In genomic region chr12:100770765-100771164, GRCm38 (mm10) we compare ENCODE assay signal across 20 mouse cellular contexts. TPM values are rescaled to one million over a fixed set of nuclear protein-coding genes. Genes with fewer than 3 reads are reported as not detected.
DNase-seq lines count a peak whose midpoint lies in the region; ATAC-seq and TF ChIP-seq lines count a peak whose summit lies in the region.
"Had no signal": no experiment of that assay in that cellular context is flagged by ENCODE, and none has a peak within 500 bp of the region (broad histone marks: within the 10 kb centered on the region; RNA-seq: fewer than 3 reads in every experiment).

No protein-coding gene starts in this region.

- no peaks in the 10 kb centered on the region for H3K27me3 ChIP-seq in forebrain, postnatal 0 days (ENCODE audit: insufficient read depth, low read length)
- no peaks in the 10 kb centered on the region for H3K27me3 ChIP-seq in forebrain, embryonic 16.5 days (replicated peaks; ENCODE audit: control insufficient read depth, insufficient read depth, low read length)
- no peaks in the 10 kb centered on the region for H3K27me3 ChIP-seq in lung, embryonic 14.5 days (ENCODE audit: insufficient read depth, low read length)
- H3K27me3 ChIP-seq: embryonic facial prominence, embryonic 12.5 days; embryonic facial prominence, embryonic 15.5 days; hindbrain, embryonic 12.5 days; hindbrain, embryonic 15.5 days had no signal

- no peak overlapping the region for H3K4me2 ChIP-seq in forebrain, postnatal 0 days (ENCODE audit: low read depth)
- no peak overlapping the region for H3K4me2 ChIP-seq in forebrain, embryonic 16.5 days (ENCODE audit: low read length)
- no peak overlapping the region for H3K4me2 ChIP-seq in lung, embryonic 14.5 days
- H3K4me2 ChIP-seq: embryonic facial prominence, embryonic 12.5 days; embryonic facial prominence, embryonic 15.5 days; heart, embryonic 11.5 days; hindbrain, embryonic 12.5 days; hindbrain, embryonic 15.5 days had no signal

- 63% methylated on average over 3 of the region's 3 CpGs for WGBS in forebrain, postnatal 0 days
- WGBS in forebrain, embryonic 16.5 days, result 71% methylated on average over 3 of the region's 3 CpGs
- WGBS in lung, embryonic 14.5 days, result 57% methylated on average over 3 of the region's 3 CpGs

- no peak overlapping the region for H3K27ac ChIP-seq in forebrain, postnatal 0 days (ENCODE audit: low read depth, low read length)
- H3K27ac ChIP-seq in forebrain, embryonic 16.5 days (ENCODE audit: low read length), result no peak overlapping the region
- H3K27ac ChIP-seq in lung, embryonic 14.5 days (ENCODE audit: low read depth), result no peak overlapping the region
- H3K27ac ChIP-seq: embryonic facial prominence, embryonic 12.5 days; embryonic facial prominence, embryonic 15.5 days; heart, adult 2 months; hindbrain, embryonic 12.5 days; hindbrain, embryonic 15.5 days had no signal

- no peak overlapping the region for H3K9ac ChIP-seq in forebrain, postnatal 0 days
- no peak overlapping the region for H3K9ac ChIP-seq in forebrain, embryonic 16.5 days (replicated peaks; ENCODE audit: low read depth, low read length)
- H3K9ac ChIP-seq in lung, embryonic 14.5 days, result no peak overlapping the region
- H3K9ac ChIP-seq: embryonic facial prominence, embryonic 12.5 days; embryonic facial prominence, embryonic 15.5 days; hindbrain, embryonic 12.5 days; hindbrain, embryonic 15.5 days had no signal

- ATAC-seq in forebrain, postnatal 0 days, result peak; percentile 74
- ATAC-seq in forebrain, embryonic 16.5 days, result no peak
- peak; percentile 49; the same call in 1 of the 2 replicates for ATAC-seq in lung, embryonic 14.5 days (ENCODE audit: insufficient read depth)
- ATAC-seq: forebrain, embryonic 14.5 days had no signal

- peaks cover 10% of the 10 kb centered on the region for H3K4me1 ChIP-seq in forebrain, postnatal 0 days (ENCODE audit: insufficient read depth)
- peaks cover 10% of the 10 kb centered on the region for H3K4me1 ChIP-seq in forebrain, embryonic 16.5 days (replicated peaks; ENCODE audit: control insufficient read depth, insufficient read depth, low read length)
- H3K4me1 ChIP-seq in lung, embryonic 14.5 days (ENCODE audit: insufficient read depth), result no peaks in the 10 kb centered on the region
- H3K4me1 ChIP-seq: embryonic facial prominence, embryonic 12.5 days had no signal

- H3K9me3 ChIP-seq in forebrain, postnatal 0 days (ENCODE audit: low read length), result no peaks in the 10 kb centered on the region
- no peaks in the 10 kb centered on the region for H3K9me3 ChIP-seq in forebrain, embryonic 16.5 days (ENCODE audit: control insufficient read depth, low read length)
- no peaks in the 10 kb centered on the region for H3K9me3 ChIP-seq in lung, embryonic 14.5 days (ENCODE audit: low read depth, low read length)
- H3K9me3 ChIP-seq: embryonic facial prominence, embryonic 12.5 days; embryonic facial prominence, embryonic 15.5 days; hindbrain, embryonic 12.5 days; hindbrain, embryonic 15.5 days had no signal

- TF ChIP-seq CTCF in forebrain, postnatal 0 days (IDR thresholded peaks at IDR 0.05; ENCODE audit: low read depth), result no peak
- TF ChIP-seq CTCF in lung, embryonic 14.5 days (IDR thresholded peaks at IDR 0.05; ENCODE audit: low read depth), result no peak

- H3K36me3 ChIP-seq in forebrain, postnatal 0 days (ENCODE audit: insufficient read depth), result no peaks in the 10 kb centered on the region
- no peaks in the 10 kb centered on the region for H3K36me3 ChIP-seq in forebrain, embryonic 16.5 days (ENCODE audit: control insufficient read depth, insufficient read depth)
- no peaks in the 10 kb centered on the region for H3K36me3 ChIP-seq in lung, embryonic 14.5 days (ENCODE audit: insufficient read depth)
- H3K36me3 ChIP-seq: embryonic facial prominence, embryonic 12.5 days; embryonic facial prominence, embryonic 15.5 days; hindbrain, embryonic 12.5 days; hindbrain, embryonic 15.5 days had no signal

- peak; percentile 40 for DNase-seq in forebrain, postnatal 0 days
- DNase-seq in lung, embryonic 14.5 days, result peak; percentile 19
- DNase-seq in lung, adult 18-20 months, result no peak
- peak; percentile 6 for DNase-seq in NIH3T3 (ENCODE audit: low read depth)
- DNase-seq in telencephalon, adult 2 months (ENCODE audit: low read depth, low spot score), result peak; percentile 68
- no peak for DNase-seq in Muller cell, postnatal 12 days (ENCODE audit: inconsistent ontology term)
- DNase-seq: adrenal gland, adult 2 months; adrenal gland, postnatal 14 days; cerebellum, adult 18-20 months; cerebellum, adult 9-10 months; cerebellum, postnatal 14 days; gastrocnemius, postnatal 25 days; heart, adult 2 months had no signal

- H3K4me3 ChIP-seq in forebrain, postnatal 0 days (ENCODE audit: low read depth, low read length), result no peak overlapping the region
- no peak overlapping the region for H3K4me3 ChIP-seq in forebrain, embryonic 16.5 days (replicated peaks; ENCODE audit: low read length)
- no peak overlapping the region for H3K4me3 ChIP-seq in lung, embryonic 14.5 days (ENCODE audit: low read depth, low read length)
- H3K4me3 ChIP-seq: embryonic facial prominence, embryonic 12.5 days; embryonic facial prominence, embryonic 15.5 days; heart, adult 2 months; hindbrain, embryonic 12.5 days; hindbrain, embryonic 15.5 days had no signal

RNA-seq across cellular contexts. Expression of gene Dglucy, which starts 8.1 kb away (rescaled TPM):
- 3.9 and 4.5 TPM in 2 replicates for total RNA-seq in forebrain, postnatal 0 days (2014; rRNA removed)
- polyA plus RNA-seq in forebrain, postnatal 0 days (2015; fragmentation: Nextera tagmentation; extraction: Ambion mirVana), result 2.6 and 3.0 TPM in 2 replicates
- polyA plus RNA-seq in forebrain, embryonic 16.5 days (2015; fragmentation: Nextera tagmentation; extraction: Ambion mirVana), result 3.0 and 3.3 TPM in 2 replicates
- 3.8 and 4.4 TPM in 2 replicates for polyA plus RNA-seq in lung, embryonic 14.5 days (2014; fragmentation: Nextera tagmentation; extraction: Ambion mirVana)

RNA-seq across cellular contexts. Expression of gene Rps6ka5, which starts 44.0 kb away (rescaled TPM):
- 28.8 and 29.5 TPM in 2 replicates for total RNA-seq in forebrain, postnatal 0 days (2014; rRNA removed)
- 6.3 and 8.7 TPM in 2 replicates for polyA plus RNA-seq in forebrain, postnatal 0 days (2015; fragmentation: Nextera tagmentation; extraction: Ambion mirVana)
- 14.4 and 18.2 TPM in 2 replicates for polyA plus RNA-seq in forebrain, embryonic 16.5 days (2015; fragmentation: Nextera tagmentation; extraction: Ambion mirVana)
- polyA plus RNA-seq in lung, embryonic 14.5 days (2014; fragmentation: Nextera tagmentation; extraction: Ambion mirVana), result 4.5 and 4.9 TPM in 2 replicates

Comparison
In these comparisons a context has a peak if more than half of its experiments do, and no peak if none do; other contexts are left out.
1. DNase-seq: peak in forebrain, postnatal 0 days (single experiment), lung, embryonic 14.5 days (single experiment), NIH3T3 (single experiment) and telencephalon, adult 2 months (single experiment); none in lung, adult 18-20 months (0 of 2) and Muller cell, postnatal 12 days (single experiment).